Mouse (Mus musculus) stomach, postnatal 0 days (tissue): Measurements from ENCODE around the gene Bcl2l1. TPM values are rescaled to one million over a fixed set of nuclear protein-coding genes. Genes with fewer than 3 reads are reported as not detected.
A peak's percentile ranks its signal among the peaks of the same experiment; 100 is the strongest.

Experiments used
- ATAC-seq: fragments of 200-750 bp; cut with Nextera tagmentation; 2 replicates; pipeline ENCODE4 v1.8.0; 2017; ENCODE audit not compliant: low FRiP score, low TSS enrichment
- DNase-seq: peaks from one replicate; pipeline ENCODE4 v3.0.0-alpha.2; 2016; ENCODE audit warnings: low spot score
- H3K27ac ChIP-seq: fragments of 300-500 bp; sonication (generic); replicated peaks from 2 replicates; pipeline ENCODE4 v1.5.1; 2014; ENCODE audit warnings: mild to moderate bottlenecking, control low read depth
- H3K27me3 ChIP-seq: fragments of 300-500 bp; sonication (generic); 2 replicates; pipeline ENCODE4 v1.6.1; 2014; ENCODE audit warnings: low read length; ENCODE audit not compliant: control insufficient read depth, insufficient read depth
- H3K36me3 ChIP-seq: fragments of 300-500 bp; sonication (generic); 2 replicates; pipeline ENCODE4 v1.6.1; 2014; ENCODE audit warnings: low read length, mixed read lengths; ENCODE audit not compliant: control insufficient read depth, insufficient read depth
- H3K4me1 ChIP-seq: fragments of 300-500 bp; sonication (generic); replicated peaks from 2 replicates; pipeline ENCODE4 v1.6.1; 2014; ENCODE audit warnings: antibody characterized with exemption; ENCODE audit not compliant: control insufficient read depth, insufficient read depth
- H3K4me2 ChIP-seq: fragments of 300-500 bp; sonication (generic); replicated peaks from 2 replicates; pipeline ENCODE4 v1.6.1; 2014; ENCODE audit warnings: low read depth, mild to moderate bottlenecking, control low read depth, moderate library complexity
- H3K4me3 ChIP-seq: fragments of 300-500 bp; sonication (generic); 2 replicates; pipeline ENCODE4 v1.5.1; 2014; ENCODE audit warnings: low read depth, low read length, control low read depth
- H3K9ac ChIP-seq: fragments of 300-500 bp; sonication (generic); 2 replicates; pipeline ENCODE4 v1.6.1; 2014; ENCODE audit warnings: mild to moderate bottlenecking, low read length, control low read depth, mixed read lengths
- H3K9me3 ChIP-seq: fragments of 300-500 bp; sonication (generic); 2 replicates; pipeline ENCODE4 v1.6.1; 2016; ENCODE audit warnings: low read length; ENCODE audit not compliant: control insufficient read depth
- CTCF ChIP-seq: IDR thresholded peaks from 2 replicates; pipeline ENCODE4 v1.5.1; 2016; ENCODE audit warnings: antibody characterized with exemption, low read depth, mild to moderate bottlenecking, moderate library complexity
- EP300 ChIP-seq: optimal IDR thresholded peaks from 2 replicates; pipeline ENCODE3; 2016; ENCODE audit warnings: antibody characterized with exemption
- WGBS: fragments of 180-500 bp; shearing (Covaris S2); extraction: QIAGEN DNeasy Blood & Tissue Kit; methylation state at CpG from one replicate; pipeline ENCODE4 v1.1.7; 2014; 5-methylcytosine and 5-hydroxymethylcytosine counted together
- polyA plus RNA-seq: library from polyadenylated mRNA; unstranded; fragments of >200 nt; fragmentation: Nextera tagmentation; extraction: Ambion mirVana; gene quantifications from 2 replicates; pipeline ENCODE4 v1.2.1, GENCODE M21; 2015

Gene Bcl2l1
- polyA plus RNA-seq, 1 experiment from 2014 or later = 45.6 TPM

- 24% methylated on average over 5 of the region's 5 CpGs for WGBS
- no peaks in the 10 kb centered on the region for H3K9me3 ChIP-seq
- peak overlapping the region; percentile 88 for H3K27ac ChIP-seq
- H3K4me3 ChIP-seq = no peak overlapping the region
- DNase-seq (no peak), ATAC-seq (peak; percentile 22; the same call in 1 of the 2 replicates)
- H3K27me3 ChIP-seq = no peaks in the 10 kb centered on the region
- H3K36me3 ChIP-seq = no peaks in the 10 kb centered on the region
- no peak overlapping the region for H3K9ac ChIP-seq
- no peak for TF ChIP-seq EP300
- TF ChIP-seq CTCF = no peak
- H3K4me2 ChIP-seq = no peak overlapping the region
- peaks cover 15% of the 10 kb centered on the region for H3K4me1 ChIP-seq
These were observed 10.5 kb downstream of the Bcl2l1 start for GRCm38 (mm10) chr2:152821023-152821422.

GRCm38 (mm10) chr2:152820369-152820768 lies 11.2 kb downstream of the Bcl2l1 start:
- 12% methylated on average over 2 of the region's 2 CpGs for WGBS
- Histone ChIP-seq H3K9me3 (no peaks in the 10 kb centered on the region), H3K9ac (no peak overlapping the region), H3K27ac (peak overlapping the region; percentile 88), H3K4me2 (no peak overlapping the region), H3K4me3 (no peak overlapping the region), H3K36me3 (no peaks in the 10 kb centered on the region), H3K27me3 (no peaks in the 10 kb centered on the region), H3K4me1 (peaks cover 19% of the 10 kb centered on the region)
- no peak for TF ChIP-seq CTCF
- no peak for TF ChIP-seq EP300
- ATAC-seq = peak; percentile 79
- DNase-seq = peak; percentile 70

GRCm38 (mm10) chr2:152819926-152820325 lies 11.6 kb downstream of the Bcl2l1 start:
- peak overlapping the region; percentile 88 for H3K27ac ChIP-seq
- no peak for TF ChIP-seq CTCF
- TF ChIP-seq EP300 = no peak
- ATAC-seq = peak; percentile 25; the same call in 1 of the 2 replicates
- H3K27me3 ChIP-seq = no peaks in the 10 kb centered on the region
- no peaks in the 10 kb centered on the region for H3K9me3 ChIP-seq
- no peak overlapping the region for H3K4me3 ChIP-seq
- WGBS = 53% methylated on average over 4 of the region's 4 CpGs
- no peaks in the 10 kb centered on the region for H3K36me3 ChIP-seq
- peaks cover 19% of the 10 kb centered on the region for H3K4me1 ChIP-seq
- no peak for DNase-seq
- peak overlapping the region; percentile 23; the same call in 1 of the 2 replicates for H3K9ac ChIP-seq
- no peak overlapping the region for H3K4me2 ChIP-seq

GRCm38 (mm10) chr2:152819097-152819624 lies 12.4 kb downstream of the Bcl2l1 start:
- Histone ChIP-seq H3K27ac (peak overlapping the region; percentile 88), H3K4me2 (no peak overlapping the region), H3K27me3 (no peaks in the 10 kb centered on the region), H3K4me3 (no peak overlapping the region), H3K4me1 (peaks cover 19% of the 10 kb centered on the region), H3K36me3 (no peaks in the 10 kb centered on the region), H3K9ac (no peak overlapping the region), H3K9me3 (no peaks in the 10 kb centered on the region)
- TF ChIP-seq CTCF (no peak), EP300 (no peak)
- WGBS = 95% methylated on average over 3 of the region's 3 CpGs
- ATAC-seq = no peak
- no peak for DNase-seq

- ATAC-seq = no peak
- Histone ChIP-seq H3K4me2 (no peak overlapping the region), H3K27ac (no peak overlapping the region; the same call in 1 of the 2 replicates), H3K4me1 (peaks cover 19% of the 10 kb centered on the region), H3K36me3 (no peaks in the 10 kb centered on the region), H3K9me3 (no peaks in the 10 kb centered on the region), H3K27me3 (no peaks in the 10 kb centered on the region), H3K9ac (no peak overlapping the region), H3K4me3 (no peak overlapping the region)
- WGBS = 92% methylated on average over 5 of the region's 5 CpGs
- DNase-seq = no peak
- TF ChIP-seq CTCF = no peak
- TF ChIP-seq EP300 = no peak
These were observed 12.8 kb downstream of the Bcl2l1 start for GRCm38 (mm10) chr2:152818679-152819078.

GRCm38 (mm10) chr2:152817596-152818291 lies 13.8 kb downstream of the Bcl2l1 start:
- H3K4me2 ChIP-seq = no peak overlapping the region
- no peaks in the 10 kb centered on the region for H3K36me3 ChIP-seq
- H3K9ac ChIP-seq = peak overlapping the region; percentile 28; the same call in 1 of the 2 replicates
- TF ChIP-seq EP300 (no peak), CTCF (no peak)
- ATAC-seq = no peak
- H3K9me3 ChIP-seq = no peaks in the 10 kb centered on the region
- WGBS = 20% methylated on average over 6 of the region's 6 CpGs
- no peaks in the 10 kb centered on the region for H3K27me3 ChIP-seq
- DNase-seq = peak; percentile 34
- H3K4me3 ChIP-seq = no peak overlapping the region
- H3K4me1 ChIP-seq = peaks cover 19% of the 10 kb centered on the region
- H3K27ac ChIP-seq = peak overlapping the region; percentile 83
